Mouse (Mus musculus) forebrain, postnatal 0 days (tissue): ENCODE measurements around the gene Nup155. TPM values are rescaled to one million over a fixed set of nuclear protein-coding genes. Genes with fewer than 3 reads are reported as not detected.
A peak's percentile ranks its signal among the peaks of the same experiment; 100 is the strongest.
"Not testable (repeated sequence)": the region's sequence is repeated elsewhere in the genome, so short reads cannot be mapped to it uniquely, and the experiment has no call there.

ENCODE experiments used
- ATAC-seq: fragments of 200-750 bp; cut with Nextera tagmentation; 2 replicates; pipeline ENCODE4 v1.8.0; 2017; ENCODE audit warnings: mild to moderate bottlenecking, moderate library complexity
- DNase-seq: peaks from one replicate; pipeline ENCODE4 v3.0.0-alpha.2; 2015
- H3K27ac ChIP-seq: fragments of 300-500 bp; sonication (generic); 2 replicates; pipeline ENCODE4 v1.5.1; 2014; ENCODE audit warnings: low read depth, mild to moderate bottlenecking, antibody characterized with exemption, low read length, moderate library complexity, mixed read lengths
- H3K27me3 ChIP-seq: fragments of 300-500 bp; sonication (generic); 2 replicates; pipeline ENCODE4 v1.6.1; 2014; ENCODE audit warnings: mild to moderate bottlenecking, low read length, mixed read lengths; ENCODE audit not compliant: insufficient read depth
- H3K36me3 ChIP-seq: fragments of 300-500 bp; sonication (generic); 2 replicates; pipeline ENCODE4 v1.6.1; 2014; ENCODE audit warnings: mild to moderate bottlenecking, moderate library complexity; ENCODE audit not compliant: insufficient read depth
- H3K4me1 ChIP-seq: fragments of 300-500 bp; sonication (generic); 2 replicates; pipeline ENCODE4 v1.6.1; 2014; ENCODE audit warnings: antibody characterized with exemption; ENCODE audit not compliant: insufficient read depth
- H3K4me2 ChIP-seq: fragments of 300-500 bp; sonication (generic); 2 replicates; pipeline ENCODE4 v1.6.1; 2014; ENCODE audit warnings: low read depth, mild to moderate bottlenecking, moderate library complexity
- H3K4me3 ChIP-seq: fragments of 300-500 bp; sonication (generic); 2 replicates; pipeline ENCODE4 v1.5.1; 2014; ENCODE audit warnings: low read depth, low read length, mixed read lengths
- H3K9ac ChIP-seq: fragments of 300-500 bp; sonication (generic); 2 replicates; pipeline ENCODE4 v1.6.1; 2014; ENCODE audit warnings: mild to moderate bottlenecking
- H3K9me3 ChIP-seq: fragments of 300-500 bp; sonication (generic); 2 replicates; pipeline ENCODE4 v1.6.1; 2016; ENCODE audit warnings: low read length
- CTCF ChIP-seq: sonication (generic); IDR thresholded peaks from 2 replicates; pipeline ENCODE4 v1.5.1; 2016; ENCODE audit warnings: antibody characterized with exemption, control low read depth, low read depth
- WGBS: fragments of 180-500 bp; shearing (Covaris S2); extraction: QIAGEN DNeasy Blood & Tissue Kit; methylation state at CpG from one replicate; pipeline ENCODE4 v1.1.7; 2014; 5-methylcytosine and 5-hydroxymethylcytosine counted together
- polyA plus RNA-seq: library from polyadenylated mRNA; unstranded; fragments of >200 nt; fragmentation: Nextera tagmentation; extraction: Ambion mirVana; gene quantifications from 2 replicates; pipeline ENCODE4 v1.2.1, GENCODE M21; 2015
- total RNA-seq: library from RNA; depleted of rRNA; stranded (reverse); fragments of >200 nt; gene quantifications from 2 replicates; pipeline ENCODE4 v1.2.3, GENCODE M21; 2014

The Nup155 gene
- total and polyA plus RNA-seq, 2 experiments from 2014 or later: 6.2 to 46.9 TPM

DNA sequence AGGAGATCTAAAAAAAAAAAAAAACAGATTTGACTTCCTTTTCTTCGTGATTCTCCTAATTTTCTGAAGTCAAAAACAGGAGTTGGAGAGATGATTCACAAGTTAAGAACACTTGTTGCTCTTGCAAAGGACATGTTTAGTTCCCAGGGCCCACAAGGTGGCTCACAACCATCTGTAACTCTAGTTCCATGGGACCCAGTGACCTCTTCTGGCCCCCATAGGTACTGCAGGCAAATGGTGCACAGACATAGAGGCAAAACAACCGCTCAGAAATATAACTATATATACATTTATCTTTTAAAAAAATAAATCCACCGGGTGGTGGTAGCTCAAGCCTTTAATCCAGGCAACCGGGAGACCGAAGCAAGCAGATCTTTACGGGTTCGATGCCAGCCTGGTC lies 11.2 kb upstream of the Nup155 start:
- ATAC-seq: no peak
- Histone ChIP-seq H3K9ac (no peak overlapping the region), H3K4me1 (no peaks in the 10 kb centered on the region), H3K27ac (no peak overlapping the region), H3K27me3 (no peaks in the 10 kb centered on the region), H3K36me3 (peaks cover 19% of the 10 kb centered on the region), H3K9me3 (no peaks in the 10 kb centered on the region), H3K4me2 (peak overlapping the region; percentile 55), H3K4me3 (no peak overlapping the region)
- 21% methylated on average over 7 of the region's 7 CpGs for WGBS
- peak; percentile 73 for TF ChIP-seq CTCF
- peak; percentile 55 for DNase-seq

DNA sequence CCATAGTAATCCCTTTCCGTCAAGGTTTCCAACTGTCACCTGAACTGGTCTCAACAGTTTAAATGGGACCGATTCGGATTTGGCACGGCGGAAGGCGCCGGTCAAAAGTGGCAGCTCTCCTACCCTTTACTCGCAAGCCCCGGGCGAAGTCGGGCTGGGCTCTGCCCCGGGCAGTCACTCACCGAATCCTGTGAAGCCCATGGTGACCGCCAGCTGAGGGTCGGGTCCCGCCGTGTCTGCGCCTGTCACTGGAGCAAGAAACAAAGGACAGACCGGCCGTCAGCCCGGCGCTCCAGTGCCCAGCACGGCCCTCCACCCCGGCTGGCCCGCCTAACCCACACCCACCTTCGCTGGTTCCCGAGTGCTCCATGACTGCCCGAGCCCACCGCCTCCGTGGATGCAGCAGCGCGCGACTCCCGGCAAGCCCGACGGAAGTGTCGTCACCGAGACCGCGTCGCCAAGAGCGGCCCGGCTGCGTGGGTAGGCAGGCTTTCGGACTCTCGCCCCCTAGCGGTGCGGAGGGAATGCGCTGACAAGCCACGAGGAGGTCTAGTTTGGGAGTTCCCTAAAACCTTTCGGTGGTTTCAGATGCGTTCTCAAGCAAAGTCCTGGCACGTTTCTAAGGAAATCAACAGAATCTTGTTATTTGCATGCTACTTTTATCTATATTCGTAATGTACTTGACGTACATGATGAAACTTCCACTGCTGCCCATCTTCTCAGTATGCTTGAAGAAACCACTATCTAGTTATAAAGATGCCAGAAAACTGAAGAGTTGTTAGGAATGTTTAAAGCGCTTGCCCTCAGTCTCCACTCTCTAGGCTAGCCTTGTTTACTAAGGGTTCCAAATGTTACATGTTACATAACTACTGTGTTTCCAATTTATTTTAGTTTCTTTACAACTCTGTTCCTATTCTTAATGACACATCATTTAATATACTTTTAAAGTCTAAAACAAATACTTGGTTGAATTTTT lies 10.0 kb upstream of the Nup155 start, which contains the start of gene Wdr70:
TSS of gene Wdr70 (minus strand) at position 436 of the 976 bp plus-strand sequence.
- ATAC-seq (peak; percentile 98), DNase-seq (peak; percentile 97)
- WGBS: 2% methylated on average over 56 of the region's 56 CpGs
- Histone ChIP-seq H3K4me3 (peak within 1 kb of the TSS; percentile 82), H3K27me3 (no peaks in the 10 kb centered on the region), H3K27ac (peak within 1 kb of the TSS; percentile 50), H3K36me3 (peaks cover 15% of the 10 kb centered on the region), H3K9me3 (no peaks in the 10 kb centered on the region), H3K9ac (peak within 1 kb of the TSS; percentile 80), H3K4me1 (no peaks in the 10 kb centered on the region), H3K4me2 (peak within 1 kb of the TSS; percentile 55)
- peak; percentile 99 for TF ChIP-seq CTCF

DNA sequence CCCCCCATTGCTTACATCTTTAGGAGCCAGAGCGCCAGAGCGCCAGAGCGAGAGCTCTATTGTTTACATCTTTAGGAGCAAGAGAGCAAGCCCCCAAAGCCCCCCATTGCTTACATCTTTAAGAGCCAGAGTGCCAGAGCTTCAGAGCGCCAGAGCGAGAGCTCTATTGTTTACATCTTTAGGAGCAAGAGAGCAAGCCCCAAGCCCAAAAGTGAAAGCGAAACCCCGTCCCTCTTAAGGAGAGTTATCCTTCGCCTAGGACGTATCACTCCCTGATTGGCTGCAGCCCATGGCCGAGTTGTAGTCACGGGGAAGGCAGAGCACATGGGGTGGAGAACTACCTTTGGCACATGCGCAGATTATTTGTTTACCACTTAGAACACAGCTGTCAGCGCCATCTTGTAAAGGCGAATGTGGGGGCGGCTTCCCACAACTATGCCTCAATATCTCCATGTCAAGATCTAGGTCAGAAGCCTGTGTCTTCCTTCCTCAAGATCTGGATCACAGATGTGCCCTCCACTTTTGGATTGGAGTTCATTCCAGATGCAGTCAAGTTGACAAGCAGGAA lies 7.0 kb upstream of the Nup155 start:
- not testable (repeated sequence) for H3K4me1 ChIP-seq, H3K27me3 ChIP-seq, H3K9me3 ChIP-seq, H3K27ac ChIP-seq, H3K36me3 ChIP-seq, H3K4me2 ChIP-seq, DNase-seq, H3K9ac ChIP-seq, ATAC-seq, H3K4me3 ChIP-seq
- WGBS: 89% methylated on average over 13 of the region's 15 CpGs

DNA sequence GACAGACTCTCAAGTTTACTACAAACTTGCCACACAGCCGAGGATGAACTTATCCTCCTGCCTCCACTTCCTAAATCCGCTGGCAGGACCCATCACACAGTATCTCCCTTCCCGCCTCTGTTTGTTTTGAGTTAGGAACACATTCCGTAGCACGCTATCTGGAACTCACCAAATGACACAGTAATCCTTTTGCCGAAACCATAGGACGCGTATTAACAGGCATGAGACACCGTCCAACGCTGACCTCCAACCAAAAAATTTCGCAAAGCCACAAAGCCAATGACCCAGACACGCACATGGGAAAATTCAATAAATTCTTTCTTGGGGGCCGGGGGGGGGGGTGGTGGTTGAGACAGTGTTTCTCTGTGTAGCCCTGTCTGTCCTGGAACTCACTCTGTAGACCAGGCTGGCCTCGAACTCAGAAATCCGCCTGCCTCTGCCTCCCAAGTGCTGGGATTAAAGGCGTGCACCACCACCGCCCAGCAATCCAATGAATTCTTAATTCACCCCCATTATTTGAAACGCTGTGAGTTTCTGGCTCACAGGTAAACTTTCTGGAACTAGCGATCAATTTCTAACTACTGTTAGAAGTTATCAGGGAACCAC lies 610 bp upstream of the Nup155 start:
- H3K4me1 ChIP-seq: peaks cover 11% of the 10 kb centered on the region
- peak overlapping the region; percentile 62 for H3K4me3 ChIP-seq
- DNase-seq: no peak
- peak overlapping the region; percentile 77 for H3K4me2 ChIP-seq
- peaks cover 8% of the 10 kb centered on the region for H3K36me3 ChIP-seq
- WGBS: 65% methylated on average over 19 of the region's 19 CpGs
- peak overlapping the region; percentile 69 for H3K9ac ChIP-seq
- peak overlapping the region; percentile 82 for H3K27ac ChIP-seq
- ATAC-seq: no peak; the same call in 1 of the 2 replicates
- no peaks in the 10 kb centered on the region for H3K27me3 ChIP-seq
- TF ChIP-seq CTCF: no peak
- no peaks in the 10 kb centered on the region for H3K9me3 ChIP-seq

DNA sequence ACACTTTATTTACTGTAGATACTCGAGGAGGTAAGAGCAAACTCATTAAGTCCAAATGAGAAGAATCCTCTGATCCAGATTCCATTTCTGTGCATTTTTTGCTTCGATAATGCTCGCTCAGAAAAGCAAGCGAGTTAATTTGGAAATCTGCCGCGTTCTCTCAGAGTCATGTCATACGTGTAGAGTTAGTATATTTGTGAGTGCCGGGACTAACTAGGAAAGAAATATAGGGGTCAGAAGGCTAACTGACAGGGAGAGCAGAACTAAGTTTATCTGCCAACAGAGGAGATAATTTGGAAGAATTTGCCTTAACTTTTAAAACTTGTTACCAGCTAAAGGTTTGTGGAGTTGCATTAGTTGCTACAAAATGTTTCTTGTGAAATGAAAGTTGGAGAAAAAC lies 709 bp downstream of the Nup155 start:
- DNase-seq: no peak
- Histone ChIP-seq H3K9me3 (no peaks in the 10 kb centered on the region), H3K4me1 (peaks cover 11% of the 10 kb centered on the region), H3K4me2 (peak overlapping the region; percentile 77), H3K9ac (peak overlapping the region; percentile 69), H3K4me3 (peak overlapping the region; percentile 62), H3K27me3 (no peaks in the 10 kb centered on the region), H3K27ac (no peak overlapping the region; the same call in 1 of the 2 replicates), H3K36me3 (peaks cover 15% of the 10 kb centered on the region)
- no peak for TF ChIP-seq CTCF
- ATAC-seq: no peak
- WGBS: 3% methylated on average over 8 of the region's 8 CpGs

DNA sequence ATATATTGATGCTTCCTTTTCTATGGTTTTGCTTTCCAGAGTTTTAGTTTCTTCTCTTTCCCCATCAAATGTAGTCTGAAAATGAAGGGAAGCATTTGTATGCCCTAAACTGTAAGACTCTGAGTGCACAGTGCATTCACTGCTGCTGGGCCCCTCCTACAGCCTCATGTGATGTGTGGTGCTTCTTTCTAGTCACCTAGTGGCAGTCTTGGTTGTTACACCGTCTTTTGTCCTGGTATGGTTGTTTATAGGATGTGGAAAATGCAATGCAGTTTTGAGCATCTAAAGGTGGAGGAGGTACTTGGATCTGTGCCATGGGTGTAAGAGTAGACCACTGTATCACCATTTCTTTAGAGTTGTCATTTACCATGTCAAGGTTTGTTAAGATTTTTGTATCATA lies 20.2 kb downstream of the Nup155 start:
- no peak for ATAC-seq

More for the DNA sequence above, 20.2 kb downstream of the Nup155 start:
- WGBS: 73% methylated on average over 1 of the region's 1 CpGs
- Histone ChIP-seq H3K4me1 (no peaks in the 10 kb centered on the region), H3K4me2 (no peak overlapping the region), H3K9ac (no peak overlapping the region), H3K27ac (no peak overlapping the region), H3K4me3 (no peak overlapping the region), H3K36me3 (peaks cover 62% of the 10 kb centered on the region), H3K9me3 (no peaks in the 10 kb centered on the region), H3K27me3 (no peaks in the 10 kb centered on the region)
- DNase-seq: no peak
- TF ChIP-seq CTCF: no peak
